Mouse (Mus musculus) adrenal gland (tissue): Measurements from ENCODE around the gene Rasal1.

Experiments
- intact Hi-C: fragments of 180-260 bp; cut with DNase I; formaldehyde crosslinking; loops from one replicate; pipeline ENCODE4 v1.15.1; 2025
- long read RNA-seq, 2 experiments: library from polyadenylated mRNA; unstranded; transcript quantifications; one replicate each; pipeline ENCODE4 v2.0.0; 2020; ENCODE audit warnings: borderline replicate concordance in 1 of 2; ENCODE audit not compliant: insufficient replicate concordance in 1 of 2

Rasal1 gene
- long read RNA-seq, experiment 1, partial matches to known transcripts, result 2 of 3 reads
- long read RNA-seq, experiment 1, other reads (novel, unspliced or antisense), result 1 of 3 reads
- long read RNA-seq, experiment 2, partial matches to known transcripts, result 1 of 4 reads
- long read RNA-seq, experiment 2, other reads (novel, unspliced or antisense), result 2 of 4 reads

DNA sequence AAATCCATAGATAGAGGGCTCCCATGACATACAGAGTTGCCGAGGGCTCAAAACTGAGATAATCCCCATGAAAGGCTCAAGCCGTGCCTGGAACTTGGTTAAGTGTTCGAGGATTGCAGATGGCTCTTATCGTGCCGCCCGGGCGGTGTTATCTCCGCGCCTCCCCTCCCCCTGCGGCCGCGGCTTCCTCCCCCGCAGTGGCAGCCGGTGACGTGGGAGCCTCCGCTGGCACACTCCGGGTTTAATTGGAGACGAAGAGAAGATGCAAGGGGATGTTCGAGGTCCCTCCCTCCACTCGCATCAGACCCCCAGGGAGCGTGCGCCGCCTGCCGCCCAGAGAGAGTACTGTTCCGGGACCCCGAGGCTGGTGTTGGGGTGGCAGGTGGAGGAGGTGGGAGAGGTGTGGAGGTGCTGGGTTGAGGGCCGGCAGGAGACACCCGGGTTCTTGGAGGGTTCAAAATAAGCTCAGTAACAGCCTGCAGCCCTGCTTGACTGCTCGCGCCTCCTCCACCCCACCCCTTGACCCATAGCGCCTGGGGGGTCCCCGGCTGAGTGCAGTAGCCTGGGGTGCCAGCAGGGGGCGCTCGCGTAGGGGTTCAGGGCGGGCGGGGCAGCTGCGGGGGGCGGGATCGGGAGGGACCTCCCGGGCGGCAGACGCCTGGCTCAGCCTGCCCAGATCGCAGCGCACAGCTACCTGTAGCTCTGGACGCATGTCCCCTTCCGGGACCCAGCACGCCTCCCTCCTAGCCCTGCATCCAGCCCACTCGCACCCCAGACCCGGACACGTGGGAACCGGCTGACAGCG is at the start of gene Rasal1:
TSS of gene Rasal1 (plus strand) at position 244 of the 805 bp plus-strand sequence.
- intact Hi-C loops, result no loop called here

DNA sequence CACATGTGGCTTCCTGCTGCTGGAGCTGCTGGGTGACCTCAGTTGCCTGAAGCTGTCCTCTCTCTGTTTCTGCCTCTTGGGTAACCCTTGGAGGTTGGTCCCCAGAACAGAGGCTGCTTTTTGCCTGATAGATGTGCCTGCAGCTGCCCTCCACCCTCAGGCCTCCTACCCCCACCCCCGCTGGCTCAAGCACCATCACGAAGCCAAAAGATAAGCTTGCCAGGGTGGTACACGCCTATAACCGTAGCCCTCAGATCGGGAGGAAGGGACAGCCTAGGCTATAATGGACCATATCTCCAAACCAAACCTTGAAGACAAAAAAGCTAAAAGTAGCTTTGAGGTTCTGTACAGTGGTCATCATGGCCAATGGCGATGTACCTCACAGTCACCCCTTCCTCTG is 49.0 kb upstream of the Rasal1 start:
- intact Hi-C loops, result no loop called here

DNA sequence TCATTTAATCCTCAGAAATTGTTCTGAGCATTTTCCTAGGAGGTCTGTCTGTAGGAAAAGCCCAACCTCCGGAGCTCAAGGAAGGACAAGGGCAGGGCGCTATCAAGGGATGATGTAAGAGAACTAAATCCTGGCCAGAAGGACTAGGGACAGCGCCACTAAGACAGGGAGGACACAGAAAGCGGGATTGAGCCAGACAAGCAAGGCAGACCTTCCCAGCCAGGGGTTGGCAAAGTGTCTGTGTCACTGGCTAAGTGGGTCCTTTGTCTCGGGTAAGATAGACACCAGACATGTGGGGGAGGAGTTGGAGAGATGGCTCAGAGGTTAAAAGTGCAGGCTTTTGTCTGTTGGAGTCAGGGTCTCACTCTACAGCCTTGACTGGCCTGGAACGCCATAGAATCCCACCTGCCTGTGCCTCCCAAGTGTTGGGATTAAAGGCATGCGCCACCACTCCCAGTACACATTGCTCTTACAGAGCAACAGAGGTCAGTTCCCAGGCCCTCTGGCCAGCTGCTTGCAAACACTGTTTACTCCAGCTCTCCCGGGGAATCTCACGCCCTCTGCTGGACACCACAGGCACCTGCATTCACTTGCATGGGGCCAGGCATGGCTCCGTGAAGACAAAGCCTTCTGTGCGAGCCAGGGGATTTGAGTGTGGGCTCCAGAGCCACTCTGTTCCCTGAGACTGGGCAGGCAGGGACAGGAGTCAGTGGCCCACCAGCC is 47.5 kb upstream of the Rasal1 start:
- intact Hi-C loops, result no loop called here

DNA sequence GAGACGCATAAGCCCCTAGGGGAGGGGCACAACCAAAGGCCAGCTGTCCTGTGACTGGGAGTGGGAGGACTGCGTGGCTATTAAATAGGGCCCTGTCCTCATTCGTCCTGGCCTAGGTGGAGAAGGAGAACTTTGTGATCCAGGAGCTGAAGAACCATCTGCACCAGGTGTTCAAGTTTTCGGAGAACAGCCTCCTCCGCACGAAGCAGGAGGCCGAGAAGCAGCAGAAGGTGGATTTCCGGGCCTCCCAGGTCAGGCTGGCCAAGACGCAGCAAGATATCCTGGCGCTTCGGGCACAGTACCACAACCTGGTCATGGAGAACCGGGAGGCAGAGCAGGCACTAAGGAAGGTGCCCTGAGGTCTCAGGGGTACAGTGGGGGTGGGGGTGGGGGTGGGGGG is 46.4 kb upstream of the Rasal1 start:
- intact Hi-C loops, result no loop called here

DNA sequence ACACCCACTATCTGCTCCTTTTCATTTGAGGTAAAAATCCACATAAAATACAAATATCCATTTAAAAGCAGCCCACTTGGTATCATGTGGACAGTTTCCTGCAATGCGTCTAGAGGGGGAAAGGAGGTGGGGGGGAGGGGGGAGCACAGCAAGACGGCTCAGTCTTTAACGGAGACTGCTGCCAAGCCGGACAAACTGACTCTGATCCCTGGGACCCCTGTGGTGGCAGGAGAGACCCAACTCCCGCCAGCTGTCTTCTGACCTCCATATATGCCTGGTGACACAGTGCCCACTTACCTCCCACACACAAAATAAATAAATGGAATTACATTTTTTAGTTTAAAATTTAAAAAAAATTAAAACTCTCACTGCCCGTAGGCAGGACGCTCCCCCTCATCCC is 45.1 kb upstream of the Rasal1 start:
- intact Hi-C loops, result no loop called here

DNA sequence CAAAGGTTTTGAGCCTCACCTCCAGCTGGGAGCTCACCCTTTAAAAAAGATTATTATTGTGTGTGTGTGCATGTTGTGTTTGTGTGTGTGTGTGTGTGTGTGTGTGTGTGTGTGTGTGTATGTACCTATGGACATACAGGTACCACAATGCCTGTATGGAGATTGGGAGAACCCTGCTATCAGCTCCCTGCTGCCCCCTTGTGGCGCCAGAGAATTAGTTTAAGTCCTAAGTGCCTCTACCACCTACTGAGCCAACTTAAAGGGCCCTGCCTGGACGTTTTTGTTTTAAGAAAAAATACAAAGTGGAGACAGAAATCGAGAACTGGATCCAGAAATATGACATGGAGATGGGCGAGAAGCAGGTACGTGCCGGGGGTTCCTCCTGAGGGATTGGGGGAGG is 43.8 kb upstream of the Rasal1 start:
- intact Hi-C loops, result loop anchor here (2.0 kb wide), 1 partner anchor 100 kb away; no protein-coding TSS in a partner anchor

DNA sequence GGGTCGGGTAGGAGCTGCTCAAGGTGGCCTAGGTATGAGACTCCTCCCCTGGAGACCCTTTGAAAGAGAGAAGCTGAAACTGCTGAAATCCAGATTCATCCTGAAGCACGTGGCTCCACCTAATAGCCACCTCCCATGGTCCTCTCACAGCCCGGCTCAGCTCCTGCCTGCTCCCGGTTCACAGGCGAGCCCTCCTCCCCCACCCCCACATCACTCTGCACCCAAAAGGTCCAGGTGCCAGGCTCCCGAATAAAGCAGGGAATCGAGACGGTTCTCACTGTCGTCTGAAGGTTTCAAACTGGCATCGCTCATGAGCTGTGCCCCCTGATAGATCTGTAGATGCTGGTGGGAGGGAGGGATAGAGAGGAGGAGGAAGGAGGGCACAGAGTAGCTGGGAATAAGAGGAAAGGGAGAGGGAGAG is 43.4 kb upstream of the Rasal1 start:
- intact Hi-C loops, result loop anchor here (2.0 kb wide), 1 partner anchor 100 kb away; no protein-coding TSS in a partner anchor

DNA sequence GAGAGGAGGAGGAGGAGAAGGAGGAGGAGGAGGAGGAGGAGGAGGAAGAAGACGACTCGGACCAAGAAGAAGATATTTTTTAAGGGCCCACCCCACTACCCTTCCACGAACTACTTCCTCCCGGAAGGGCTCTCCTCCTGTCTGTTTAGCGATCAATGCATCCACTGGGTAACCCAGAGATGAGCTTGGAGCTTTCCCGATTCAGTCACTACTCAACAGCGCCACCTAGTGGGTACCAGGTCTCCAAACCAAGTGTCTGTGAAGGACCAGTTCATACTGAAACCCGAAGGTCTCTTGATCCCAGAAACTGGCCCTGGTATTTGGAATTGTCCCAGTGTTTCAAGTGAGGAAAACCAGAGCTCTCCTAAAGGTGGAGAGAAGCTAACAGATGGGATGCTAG is 42.9 kb upstream of the Rasal1 start:
- intact Hi-C loops, result loop anchor here (2.0 kb wide), 1 partner anchor 101 kb away; no protein-coding TSS in a partner anchor

DNA sequence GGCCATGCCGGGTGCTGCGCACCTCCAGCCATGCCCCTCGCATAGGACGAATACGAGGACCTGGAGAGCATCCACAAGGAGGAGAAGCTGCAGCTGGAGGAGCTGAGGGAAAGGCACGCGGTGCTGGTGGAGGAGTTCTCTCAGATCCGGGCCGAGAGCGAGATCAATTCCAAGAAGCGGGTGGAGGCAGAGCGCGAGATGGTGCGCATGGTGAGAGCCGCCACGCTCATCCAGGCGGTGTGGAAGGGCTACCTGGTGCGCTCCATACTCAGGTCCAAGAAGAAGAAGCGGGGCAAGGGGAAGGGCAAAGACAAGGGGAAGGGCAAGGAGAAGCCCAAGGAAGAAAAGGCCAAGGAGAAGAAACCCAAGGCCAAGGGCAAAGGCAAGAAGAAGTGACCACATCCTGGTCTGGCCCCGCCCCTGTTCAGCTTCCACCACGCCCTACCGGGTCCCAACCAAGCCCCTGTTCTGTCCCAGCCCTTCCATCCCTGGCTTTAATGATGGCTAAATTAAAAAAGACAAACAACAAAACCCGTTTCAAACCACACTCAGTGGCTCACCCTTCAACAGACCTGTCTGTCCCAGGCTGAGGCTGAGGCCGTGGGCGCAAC is 41.9 kb upstream of the Rasal1 start:
- intact Hi-C loops, result no loop called here

DNA sequence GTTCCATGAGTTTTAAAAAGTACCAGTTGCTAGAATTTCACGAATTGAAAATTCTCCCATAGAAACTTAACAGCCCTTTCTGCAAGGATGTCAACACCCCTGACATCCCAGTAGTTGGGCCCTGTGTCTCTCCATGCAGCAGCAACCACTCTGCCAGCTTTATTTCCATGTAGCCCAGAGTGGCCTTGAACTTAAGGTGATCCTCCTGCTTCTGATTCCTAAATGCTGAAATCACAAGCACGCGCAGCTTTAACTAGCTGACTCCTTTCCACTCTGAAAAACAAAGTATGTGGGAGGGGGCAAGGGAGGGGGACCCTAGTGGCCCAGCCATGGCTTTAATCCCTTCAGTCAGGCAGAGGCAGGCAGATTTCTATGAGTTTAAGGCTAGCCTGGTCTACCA is 41.3 kb upstream of the Rasal1 start:
- intact Hi-C loops, result no loop called here

DNA sequence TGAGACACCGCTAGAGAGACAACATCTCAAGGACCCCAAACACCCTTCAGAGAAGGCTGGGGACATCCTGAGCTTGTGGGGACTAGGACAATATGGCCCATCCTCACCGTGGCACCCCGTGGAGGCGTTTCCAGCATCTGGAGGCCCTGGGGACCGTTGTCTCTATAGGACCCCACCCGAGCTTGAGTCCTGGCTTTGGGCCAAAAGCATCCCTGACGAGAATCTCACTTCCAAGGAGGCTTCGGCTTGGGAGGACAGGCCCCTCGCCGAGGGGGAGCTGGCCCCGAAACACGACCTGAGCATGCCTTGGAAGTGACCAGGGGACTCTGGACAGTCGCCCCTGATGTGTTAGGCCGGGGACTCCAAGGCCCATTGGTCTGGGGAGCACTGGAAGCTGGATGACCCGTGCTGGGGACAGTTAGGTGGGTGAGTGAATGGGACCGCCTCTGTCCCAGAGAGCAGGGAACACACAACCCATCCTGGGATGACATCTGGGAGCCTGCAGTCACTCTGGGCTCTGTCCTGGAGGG is 39.3 kb upstream of the Rasal1 start:
- intact Hi-C loops, result no loop called here

DNA sequence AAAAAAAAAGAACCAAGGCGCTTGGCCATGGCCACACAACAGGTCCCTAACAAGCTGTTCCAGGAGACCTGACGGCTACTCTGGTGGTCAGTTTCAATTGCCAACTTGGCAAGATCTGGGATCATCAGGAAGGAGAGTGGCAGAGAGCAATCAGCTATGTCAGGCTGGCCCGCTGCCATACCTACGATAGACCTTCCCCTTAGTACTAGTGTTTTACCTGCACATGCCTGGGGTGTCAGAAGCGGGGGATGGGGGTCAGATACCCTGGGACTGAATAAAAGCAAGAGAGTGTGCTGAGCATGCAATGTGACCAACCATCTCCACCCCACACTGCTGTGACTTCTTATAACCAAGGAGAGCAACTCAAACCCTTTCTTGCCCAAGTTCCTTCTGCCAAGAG is 37.7 kb upstream of the Rasal1 start:
- intact Hi-C loops, result no loop called here

DNA sequence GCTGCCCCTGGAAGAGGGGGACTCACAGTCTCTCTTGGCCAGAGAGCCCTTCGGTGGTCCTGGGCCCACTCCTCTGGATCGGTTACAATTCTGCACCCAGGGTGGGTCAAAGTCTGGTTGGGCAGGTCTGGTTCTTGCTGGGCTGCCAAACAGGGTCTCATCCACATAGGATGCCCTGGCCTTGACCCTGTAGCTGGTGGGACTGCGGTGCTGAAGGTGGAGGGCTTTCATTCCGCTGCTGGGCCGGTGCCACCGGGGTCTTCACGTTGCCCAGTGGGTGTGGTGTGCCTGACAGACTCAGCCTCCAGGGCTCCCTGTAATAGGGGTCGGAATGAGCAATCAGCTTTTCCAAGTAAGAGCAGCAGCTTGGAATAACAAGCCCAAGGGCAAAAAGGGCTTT is 37.2 kb upstream of the Rasal1 start:
- intact Hi-C loops, result no loop called here

DNA sequence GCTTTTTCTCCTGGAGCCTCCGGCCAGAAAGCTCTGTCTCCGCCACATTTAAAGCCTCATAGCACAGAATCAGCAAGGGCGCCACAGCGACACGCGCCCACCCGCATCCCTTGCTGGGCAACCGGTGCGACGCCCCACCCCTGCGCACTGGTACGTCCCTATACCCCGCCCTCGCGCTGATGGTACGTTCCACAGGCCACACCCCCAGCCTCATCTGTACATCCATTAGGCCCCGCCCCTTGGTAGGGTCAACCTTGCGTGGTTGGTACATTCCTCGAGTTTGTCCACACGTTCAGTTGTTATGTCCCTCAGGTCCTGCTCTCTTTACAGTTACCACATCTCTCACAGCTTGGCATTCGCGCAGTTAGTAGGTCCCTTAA is 36.2 kb upstream of the Rasal1 start, which contains the start of the genes Rita1 and Ddx54:
TSS of gene Rita1 (minus strand) at position 148 of the 380 bp plus-strand sequence.
TSS of gene Ddx54 (plus strand) at position 298 of the 380 bp plus-strand sequence.
- intact Hi-C loops, result no loop called here

DNA sequence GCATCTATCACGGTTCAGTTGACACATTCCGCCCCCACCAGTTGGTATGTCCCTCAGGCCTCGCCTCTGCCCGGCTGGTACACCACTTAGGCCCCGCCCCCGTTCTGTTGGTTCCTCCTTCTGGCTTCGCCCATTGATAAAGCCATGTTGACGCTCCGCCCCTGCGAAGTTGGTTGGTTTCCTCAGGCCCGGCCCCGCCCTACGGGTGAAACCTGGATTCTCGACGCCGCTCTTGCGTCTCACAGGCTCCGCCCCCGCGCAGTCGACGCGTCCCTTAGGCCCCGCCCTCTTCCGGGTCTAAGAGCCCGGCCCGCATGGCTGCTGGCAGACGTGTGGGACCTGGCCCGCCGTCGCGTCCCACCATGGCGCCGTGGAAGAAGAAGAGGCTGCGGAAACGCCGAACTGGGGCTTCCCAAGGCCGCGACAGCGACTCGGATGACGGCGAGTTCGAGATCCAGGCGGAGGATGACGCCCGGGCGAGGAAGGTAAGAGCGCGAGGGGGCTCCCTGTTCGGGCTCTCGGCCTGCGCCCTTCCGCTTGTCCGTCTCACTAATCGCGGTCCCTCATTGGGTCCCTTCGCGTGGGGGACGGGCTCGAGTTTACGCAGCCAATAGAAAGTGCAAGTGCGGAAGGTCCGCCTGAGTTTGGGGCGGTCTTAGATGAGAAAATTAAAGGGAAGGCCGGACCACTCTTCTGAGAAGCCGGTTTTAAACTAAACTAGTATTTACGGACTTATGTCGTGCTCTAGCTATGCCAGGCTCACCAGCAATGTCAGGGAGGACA is 35.6 kb upstream of the Rasal1 start:
- intact Hi-C loops, result no loop called here

DNA sequence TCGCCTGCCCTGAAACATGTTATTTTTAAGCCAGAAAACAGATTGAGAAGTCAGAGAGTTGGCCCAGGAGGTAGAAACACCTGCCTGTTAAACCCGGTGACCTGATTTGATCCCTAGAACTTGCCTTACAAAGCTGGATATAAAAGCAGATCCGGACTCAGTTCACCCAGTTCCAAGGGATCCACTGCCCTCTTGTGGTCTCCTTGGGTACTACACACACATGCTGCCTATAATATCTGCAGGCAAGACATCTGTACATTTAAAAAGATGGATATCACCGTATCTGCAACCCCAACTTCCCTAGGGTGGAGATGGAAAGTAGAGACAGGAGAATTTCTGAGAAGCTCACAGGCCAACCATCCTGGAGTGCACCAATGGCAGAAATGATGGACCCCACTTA is 32.7 kb upstream of the Rasal1 start:
- intact Hi-C loops, result no loop called here

DNA sequence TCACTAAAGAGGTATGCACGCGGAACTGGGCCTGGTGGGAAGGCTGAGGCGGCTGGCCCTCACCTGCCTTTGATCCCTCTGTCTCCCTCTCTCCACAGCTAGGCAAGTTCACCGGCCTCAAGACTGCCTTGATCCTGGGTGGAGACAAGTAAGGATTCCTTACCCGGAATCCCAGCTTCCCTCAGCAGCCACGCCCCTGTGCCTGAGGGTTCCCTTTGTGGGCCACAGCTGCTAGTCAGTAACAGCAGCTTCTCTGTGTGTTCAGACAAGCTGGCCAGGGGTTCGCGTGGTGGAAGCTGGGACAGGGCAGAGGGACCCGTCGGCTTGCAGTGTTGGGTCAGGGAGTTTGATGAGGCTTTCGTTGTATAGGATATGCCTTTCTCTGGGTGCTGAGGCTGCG is 29.8 kb upstream of the Rasal1 start:
- intact Hi-C loops, result no loop called here

DNA sequence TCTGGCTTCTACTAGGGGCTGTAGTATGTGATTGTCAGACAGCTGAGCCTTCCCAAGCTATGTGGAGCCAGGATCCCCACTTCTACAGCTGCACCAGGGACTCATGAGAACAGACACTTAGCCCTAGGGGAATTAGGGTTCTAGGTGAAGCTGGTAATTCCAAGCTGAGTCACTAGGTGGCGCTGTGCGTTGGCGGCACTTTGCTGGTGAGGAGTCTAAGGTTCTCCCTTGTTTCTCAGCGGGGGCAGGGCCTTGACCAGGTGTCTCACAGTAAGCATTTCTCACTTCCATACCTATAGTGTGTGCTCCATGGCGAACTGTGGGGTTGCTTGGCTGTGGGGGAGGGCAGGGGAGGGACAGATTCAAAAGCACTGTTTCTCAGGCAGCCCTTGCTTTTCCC is 29.4 kb upstream of the Rasal1 start:
- intact Hi-C loops, result no loop called here

DNA sequence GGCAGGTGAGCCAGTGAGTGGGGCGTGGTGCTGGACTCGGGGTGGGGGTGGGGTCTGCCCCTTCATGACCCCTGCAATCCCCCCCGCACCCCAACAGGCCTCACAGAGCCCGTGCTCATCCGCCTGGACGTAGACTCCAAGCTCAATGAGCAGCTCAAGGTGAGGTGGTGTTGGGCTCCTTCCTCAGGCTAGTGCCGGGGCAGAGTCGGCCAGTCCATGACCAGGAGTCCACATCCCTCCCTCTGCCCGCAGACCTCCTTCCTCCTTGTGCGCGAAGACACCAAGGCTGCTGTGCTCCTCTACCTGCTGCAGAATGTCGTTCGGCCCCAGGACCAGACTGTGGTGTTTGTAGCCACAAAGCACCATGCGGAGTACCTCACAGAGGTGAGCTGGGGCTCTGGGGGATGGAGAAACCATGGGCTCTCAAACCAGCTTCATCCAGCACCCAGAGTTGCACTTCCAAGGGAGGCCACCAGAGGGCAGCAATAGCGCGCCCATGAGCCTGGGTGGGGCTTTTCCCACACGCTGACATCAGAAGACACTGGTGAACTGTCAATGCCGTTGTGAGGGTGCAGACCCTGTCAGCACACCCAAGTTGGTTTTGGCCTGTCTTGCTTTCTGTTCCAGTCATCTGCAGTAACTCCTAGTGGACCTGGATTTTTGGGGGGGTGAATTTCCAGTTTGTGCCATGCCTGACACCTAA is 28.1 kb upstream of the Rasal1 start:
- intact Hi-C loops, result loop anchor here (1.0 to 2.0 kb wide), 2 partner anchors 53 to 94 kb away; no protein-coding TSS in a partner anchor
